Mouse (Mus musculus): ENCODE results near the gene Enpep.
A peak's percentile ranks its signal among the peaks of the same experiment; 100 is the strongest.

Enpep gene

DNA sequence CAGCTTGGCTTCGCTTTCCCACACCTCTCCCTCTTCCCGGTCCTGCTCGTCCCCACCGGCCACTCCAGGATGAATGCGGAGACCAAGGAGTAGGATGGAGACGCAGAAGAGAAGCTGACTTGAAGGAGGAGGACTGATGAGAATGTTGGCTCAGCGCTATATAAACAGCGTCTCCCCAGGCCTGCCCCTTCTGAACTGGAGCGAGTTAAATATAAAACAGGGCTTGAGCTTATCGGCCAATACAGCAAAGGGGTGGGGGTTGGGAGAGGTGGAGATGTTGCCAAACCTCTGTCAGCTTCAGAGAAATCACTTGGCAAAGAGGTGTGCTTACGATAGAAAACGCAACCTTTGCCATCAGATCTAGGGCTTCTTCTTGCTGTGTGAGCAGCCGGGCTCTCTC, at the start of gene Enpep:
Gene Enpep, minus strand, starts transcription at position 135 of the 400 bp plus-strand sequence.
- DNase-seq: peak; percentile 80 to 86

DNA sequence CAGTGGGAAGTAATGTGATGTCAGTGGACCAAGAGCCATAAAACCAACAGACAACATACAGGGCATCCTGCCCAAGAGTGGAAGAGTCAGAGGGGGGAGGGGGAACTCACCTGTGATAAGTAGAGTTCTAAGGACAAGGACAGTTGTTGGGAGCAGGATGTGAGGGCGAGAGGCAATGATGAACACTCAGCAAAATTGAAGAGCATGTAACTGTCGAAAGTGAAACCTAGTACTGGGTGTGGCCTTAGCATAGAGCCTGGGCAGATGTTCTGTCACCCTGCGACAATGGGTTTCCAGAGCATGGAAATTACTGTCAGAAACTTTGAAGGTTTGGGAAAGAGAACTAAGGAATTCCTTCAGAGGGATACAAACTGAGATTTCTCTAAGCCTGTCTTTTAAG, 46.6 kb upstream of the Enpep start:
- DNase-seq: no peak

DNA sequence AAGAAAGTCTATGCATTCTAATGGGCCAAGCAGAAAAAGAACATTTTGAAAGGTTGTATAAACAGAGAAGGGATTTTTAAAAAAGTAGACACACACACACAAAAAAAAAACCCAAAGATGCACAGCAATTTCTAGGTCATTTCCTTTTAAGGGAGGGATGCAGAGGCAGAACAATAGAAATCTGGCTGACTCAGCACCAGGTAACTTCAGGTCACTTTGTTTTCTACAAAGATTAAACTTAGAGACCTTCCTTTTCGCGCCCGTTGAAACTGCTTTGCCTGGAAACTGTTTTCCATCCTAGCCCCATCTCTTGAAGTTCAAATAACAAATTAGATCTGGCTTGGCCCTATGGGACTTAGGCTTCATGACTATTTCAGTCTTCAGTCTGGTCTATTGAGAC, 42.6 kb upstream of the Enpep start:
- no peak for DNase-seq

DNA sequence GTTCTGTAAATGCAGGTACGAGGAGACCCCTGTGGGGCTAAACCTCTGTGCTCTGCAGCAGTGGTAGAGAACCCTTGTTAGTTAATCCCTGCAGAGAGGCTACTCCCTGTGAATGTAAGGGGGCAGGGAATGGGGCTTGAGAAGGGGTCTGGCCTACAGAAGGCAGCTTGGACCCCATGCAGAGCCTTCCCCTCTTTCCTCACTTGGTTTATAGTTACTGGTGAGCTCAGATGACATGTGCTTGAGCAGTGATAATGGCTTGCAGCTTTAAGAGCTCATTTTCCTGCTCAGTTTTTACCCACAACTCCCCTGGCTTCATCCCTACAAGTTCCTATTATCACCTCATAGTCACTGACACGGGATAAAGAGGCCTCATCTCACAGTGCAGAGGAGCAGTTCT, 40.6 kb upstream of the Enpep start:
- DNase-seq: no peak

DNA sequence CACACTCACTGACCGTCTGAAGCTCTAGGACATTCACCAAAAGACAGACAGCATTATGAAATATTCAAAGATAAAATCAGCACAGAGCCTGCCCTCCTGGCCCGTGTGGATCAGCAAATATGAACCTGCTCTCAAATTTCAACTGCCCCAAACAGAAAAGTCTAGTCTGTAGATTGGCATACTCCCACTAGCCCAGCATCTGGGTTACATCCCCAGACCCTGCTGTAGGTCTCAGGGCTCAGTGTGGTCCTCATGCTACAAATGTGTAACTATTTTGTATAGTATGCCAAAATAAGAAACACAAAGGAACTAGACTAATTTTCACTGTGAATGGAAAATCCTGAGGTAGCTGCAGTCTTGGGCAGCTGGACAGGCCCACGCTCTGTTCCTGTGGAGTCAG, 37.0 kb upstream of the Enpep start:
- DNase-seq: no peak

DNA sequence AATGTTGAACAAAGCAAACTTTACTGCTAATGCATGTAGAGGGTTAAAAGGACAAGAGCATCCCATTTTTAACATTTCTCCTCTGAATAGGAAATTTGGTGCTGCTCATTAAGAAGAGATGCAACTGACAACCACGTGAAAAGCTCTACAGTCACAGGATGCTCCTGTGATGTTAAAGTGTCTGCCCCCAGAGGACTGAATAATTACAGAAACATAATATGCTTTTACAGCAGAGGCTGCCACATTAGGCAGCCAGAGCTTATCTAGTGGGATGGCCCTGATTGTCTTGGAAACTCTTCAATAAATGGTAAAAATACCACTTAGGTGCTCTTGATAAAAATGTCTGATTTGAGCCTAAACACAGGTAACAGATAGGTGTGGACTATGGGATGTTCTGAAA, 33.4 kb upstream of the Enpep start:
- DNase-seq: no peak

DNA sequence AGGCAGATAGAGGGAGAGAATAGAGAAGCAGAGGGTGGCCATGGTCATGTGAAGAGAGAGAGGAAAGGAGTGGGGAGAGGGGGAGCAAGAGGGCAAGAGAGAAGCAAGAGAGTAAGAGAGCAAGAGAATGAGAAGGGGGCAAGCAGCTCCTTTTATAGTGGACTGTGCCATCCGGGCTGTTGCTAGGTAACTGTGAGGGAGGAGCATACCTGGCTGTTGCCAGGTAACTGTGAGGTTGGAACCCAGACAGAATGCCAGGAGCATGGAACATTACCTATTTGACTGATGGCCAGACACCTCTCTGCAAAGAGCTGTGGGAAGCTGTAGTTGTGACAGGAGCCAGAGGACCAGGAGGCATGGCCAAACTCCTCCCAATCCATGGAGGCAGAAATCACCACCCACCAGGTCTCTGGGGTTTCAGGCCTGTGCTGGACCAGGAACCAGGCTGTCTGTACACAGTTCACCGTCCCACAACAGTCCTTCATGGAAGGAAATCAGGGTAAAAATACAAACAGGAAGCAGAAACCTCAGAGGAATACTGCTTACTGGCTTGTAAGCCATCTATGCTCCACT, 32.4 kb upstream of the Enpep start:
- DNase-seq: no peak

DNA sequence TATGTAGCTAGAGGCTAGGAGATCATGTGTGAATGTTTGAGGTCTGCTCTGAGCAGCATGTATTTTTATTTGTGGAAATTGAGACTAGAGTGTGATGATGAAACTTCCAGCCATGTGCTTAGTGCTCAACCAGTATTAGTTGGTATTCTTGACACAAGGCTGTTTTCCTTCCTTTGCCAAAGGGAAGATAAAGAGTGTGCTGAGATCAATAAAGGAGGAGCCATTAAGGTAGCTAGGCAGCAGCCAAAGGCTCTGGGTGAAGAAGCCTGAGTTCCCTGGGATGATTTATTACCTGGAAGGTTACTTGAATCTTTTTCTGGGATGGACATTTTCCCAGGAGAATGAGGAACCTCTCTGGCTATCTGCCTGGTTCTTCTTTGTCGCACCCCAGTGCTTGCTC, 30.9 kb upstream of the Enpep start:
- no peak for DNase-seq

DNA sequence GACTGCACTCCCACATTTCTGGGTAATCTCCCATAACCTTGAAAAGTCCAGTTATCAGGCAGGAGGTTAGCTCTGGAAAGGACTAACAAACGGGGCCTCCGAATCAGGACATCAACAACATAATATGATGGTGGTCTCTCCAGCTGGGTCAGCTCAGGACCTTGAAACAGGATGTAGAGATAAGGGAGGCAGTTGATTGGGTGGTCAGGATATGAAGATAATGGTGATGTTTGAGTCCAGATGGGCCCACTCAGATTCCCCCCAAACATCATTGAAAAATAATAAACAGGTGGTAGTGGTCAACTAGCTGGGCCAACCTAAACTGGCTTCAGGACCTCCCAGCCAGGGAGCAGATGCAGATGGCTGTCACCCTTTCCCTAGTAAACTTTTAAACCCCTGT, 25.6 kb upstream of the Enpep start:
- DNase-seq: peak; percentile 5 to 31

DNA sequence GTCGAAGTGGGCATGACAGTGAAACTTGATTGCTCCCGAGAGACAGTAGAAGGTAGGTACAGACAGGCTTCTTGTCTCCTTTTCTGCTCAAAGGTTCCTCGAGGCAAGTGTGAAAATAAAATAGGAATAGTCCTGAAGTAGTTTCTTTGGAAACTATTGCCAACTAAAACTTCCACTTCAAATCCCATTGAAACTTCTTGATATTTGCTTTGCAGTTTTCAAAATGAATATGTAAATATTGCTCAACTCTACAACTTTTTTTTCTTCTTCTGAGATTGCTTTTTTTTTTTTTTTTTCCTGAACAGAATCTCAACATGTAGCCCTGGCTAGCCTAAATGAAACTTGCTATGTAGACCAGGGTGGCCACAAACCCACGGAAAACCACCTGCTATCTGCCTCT, 21.4 kb upstream of the Enpep start:
- no peak for DNase-seq

DNA sequence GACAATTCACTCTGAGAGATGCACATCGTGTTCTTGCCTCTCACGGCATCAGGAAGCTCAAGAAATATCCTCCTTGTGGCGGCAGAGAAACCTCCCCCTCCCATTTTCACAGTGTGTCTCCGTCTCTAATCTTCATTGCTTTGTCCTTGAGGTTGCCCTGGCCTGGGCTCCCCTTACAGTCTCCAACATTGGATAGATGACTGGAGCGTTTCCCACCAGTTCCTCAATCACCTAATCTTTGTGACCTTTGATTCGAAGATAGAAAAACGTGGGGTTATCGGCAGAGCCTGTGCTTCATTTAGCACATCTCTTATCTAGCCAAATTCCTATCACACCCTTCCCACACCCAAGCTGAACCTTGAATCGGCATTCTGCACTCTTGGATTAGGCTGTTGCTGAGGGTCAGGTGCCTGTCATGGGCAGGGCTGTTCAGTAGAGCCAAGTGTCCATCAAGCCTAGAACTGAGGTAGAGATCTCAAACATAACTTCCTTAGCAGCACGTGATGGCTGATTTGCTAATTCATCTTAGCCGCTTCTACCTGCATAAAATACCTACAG, 18.9 kb upstream of the Enpep start:
- DNase-seq: no peak

DNA sequence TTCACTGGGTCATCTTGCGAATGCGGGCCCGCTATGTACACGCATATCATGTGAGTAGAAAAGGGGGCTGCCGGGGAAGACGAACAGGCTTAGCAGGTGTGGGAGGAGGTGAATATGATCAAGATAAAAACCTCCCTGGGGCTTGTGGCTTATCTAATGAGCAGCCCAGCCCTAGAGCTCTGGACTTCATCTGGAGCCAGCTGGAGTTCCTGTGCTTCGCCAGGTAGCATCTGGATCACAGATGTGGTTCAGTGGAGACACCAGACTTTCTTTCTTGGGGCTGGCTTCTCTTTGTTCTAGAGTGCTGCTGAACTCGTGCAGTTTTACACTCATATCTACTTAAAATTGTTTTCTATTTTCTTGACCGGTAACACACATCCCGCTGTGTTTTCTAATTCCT, 14.8 kb upstream of the Enpep start:
- no peak for DNase-seq

DNA sequence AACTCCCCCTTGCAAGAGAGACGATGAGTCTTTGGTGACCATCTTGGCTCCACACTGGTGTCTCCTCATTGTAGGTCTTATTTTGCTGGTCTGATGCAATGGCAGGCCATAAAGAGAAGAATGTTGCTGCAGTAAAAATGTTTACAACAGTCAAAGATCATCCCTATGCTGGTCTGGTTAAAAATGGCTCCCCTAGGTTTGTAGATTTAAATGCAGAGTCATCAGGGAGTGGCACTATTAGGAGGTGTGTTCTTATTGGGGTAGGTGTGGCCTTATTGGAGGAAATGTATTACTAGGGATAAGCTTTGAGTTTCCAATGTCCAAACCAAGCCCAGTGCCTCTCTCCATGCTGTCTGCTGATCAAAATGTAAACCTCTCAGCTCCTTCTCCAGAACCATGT, 10.2 kb upstream of the Enpep start:
- DNase-seq: no peak

DNA sequence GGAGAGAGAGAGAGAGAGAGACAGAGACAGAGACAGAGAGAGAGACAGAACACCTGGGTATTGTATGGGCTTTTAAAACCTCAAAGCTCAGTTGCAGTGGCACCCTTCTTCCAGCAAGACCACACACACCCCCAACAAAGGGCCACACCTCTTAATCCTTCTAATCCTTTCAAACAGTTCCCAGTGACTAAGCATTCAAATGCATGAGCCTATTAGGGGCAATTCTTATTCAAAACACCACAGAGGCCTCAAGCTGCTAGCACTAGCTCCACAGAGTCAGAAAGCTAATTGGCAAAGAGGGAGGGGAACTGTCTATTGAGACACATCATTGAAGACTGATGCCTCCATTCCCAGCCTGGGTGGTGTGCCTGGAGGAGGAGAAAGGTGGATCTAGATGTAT, 8.5 kb upstream of the Enpep start:
- DNase-seq: no peak

DNA sequence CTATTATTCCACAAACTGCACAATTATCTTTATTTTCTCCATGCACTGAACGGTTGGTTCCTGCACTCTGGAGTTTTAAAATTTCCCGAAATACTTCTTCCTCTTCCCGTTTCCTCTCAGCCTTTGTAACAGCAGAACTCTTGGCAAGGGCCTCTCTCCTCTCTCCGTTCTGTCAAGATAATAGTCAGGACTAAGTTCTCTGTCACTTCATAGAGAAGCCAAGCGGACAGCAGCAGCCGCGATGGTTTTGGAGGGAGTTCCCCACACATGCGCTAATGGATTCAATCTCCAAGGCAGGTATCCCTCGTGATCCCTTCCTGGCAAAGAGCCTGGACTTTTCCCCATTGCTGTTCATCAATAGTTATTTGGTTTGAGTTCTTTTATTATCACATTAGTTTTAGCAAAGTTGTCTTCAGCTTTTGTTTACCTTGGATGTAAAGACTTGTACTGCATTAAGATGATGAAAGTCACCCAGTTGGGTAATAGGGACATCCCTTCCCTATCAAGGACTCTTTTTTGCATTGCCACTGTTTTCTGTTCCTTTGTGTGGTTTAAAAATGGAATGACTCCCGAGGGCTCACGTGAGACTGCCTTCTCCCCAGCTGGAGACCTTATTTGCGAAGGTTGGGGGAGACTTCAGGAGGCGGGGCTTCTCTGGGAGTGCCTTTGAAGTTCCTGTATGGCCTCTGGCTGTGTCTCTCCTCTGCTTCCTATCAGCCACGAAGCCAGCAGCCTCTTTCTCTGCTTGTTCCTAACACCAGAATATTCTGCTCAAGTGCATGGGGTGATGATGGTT, 6.0 kb upstream of the Enpep start:
- peak; percentile 32 to 41 for DNase-seq

DNA sequence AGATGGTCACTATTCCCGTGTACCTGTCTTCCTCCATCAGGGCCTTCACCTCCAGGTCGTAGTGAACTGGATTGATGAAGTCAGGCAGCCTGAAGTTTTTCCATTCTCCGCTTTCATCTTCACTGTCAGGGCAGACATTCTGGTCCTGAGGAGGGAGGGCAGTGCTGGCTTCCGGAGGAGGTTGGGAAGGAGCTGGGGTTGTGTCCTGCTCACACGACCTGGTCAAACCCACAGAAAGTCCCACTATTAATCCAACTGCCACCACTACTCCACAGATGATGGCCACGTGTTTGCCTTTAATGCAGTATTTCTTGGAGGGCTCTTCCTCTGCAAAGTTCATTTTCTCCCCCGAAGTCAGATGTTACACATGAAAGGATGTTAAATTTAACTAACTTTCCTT, 378 bp downstream of the Enpep start:
- DNase-seq: peak; percentile 28 to 48

DNA sequence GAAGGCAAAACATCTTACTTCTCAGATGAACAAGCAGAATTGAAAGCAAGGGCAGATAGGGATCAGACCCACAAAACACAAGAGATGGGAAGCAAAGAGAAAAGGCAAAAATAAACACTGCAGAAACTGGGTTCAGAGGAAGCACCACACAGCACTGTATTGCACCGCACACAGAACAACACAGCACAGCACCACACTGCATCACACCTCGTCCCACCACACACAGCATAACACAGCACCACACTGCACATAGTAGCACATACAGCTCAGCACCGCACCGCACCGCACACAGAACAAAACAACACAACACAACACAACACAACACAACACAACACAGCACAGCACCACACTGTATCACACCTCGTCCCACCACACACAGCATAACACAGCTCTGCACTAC, 1.1 kb downstream of the Enpep start:
- no peak for DNase-seq

DNA sequence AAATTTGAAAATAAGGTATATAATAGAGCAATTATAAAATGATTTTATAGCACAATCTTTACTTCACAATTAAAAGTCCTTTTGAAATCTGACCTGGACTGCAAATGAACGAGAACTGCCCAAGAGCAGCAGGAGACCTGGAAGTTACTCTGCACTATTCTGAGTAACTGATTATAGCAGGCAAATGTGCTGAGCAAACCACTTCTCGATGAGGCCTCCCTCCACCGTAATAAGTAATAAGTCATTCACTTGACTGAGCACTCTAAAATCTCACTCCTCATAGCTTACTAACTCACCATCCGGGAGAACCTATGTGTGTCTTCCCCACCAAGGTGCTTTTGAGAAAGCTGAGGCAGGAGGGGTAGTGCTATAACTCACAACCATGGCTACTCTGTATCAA, 4.5 kb downstream of the Enpep start:
- no peak for DNase-seq

DNA sequence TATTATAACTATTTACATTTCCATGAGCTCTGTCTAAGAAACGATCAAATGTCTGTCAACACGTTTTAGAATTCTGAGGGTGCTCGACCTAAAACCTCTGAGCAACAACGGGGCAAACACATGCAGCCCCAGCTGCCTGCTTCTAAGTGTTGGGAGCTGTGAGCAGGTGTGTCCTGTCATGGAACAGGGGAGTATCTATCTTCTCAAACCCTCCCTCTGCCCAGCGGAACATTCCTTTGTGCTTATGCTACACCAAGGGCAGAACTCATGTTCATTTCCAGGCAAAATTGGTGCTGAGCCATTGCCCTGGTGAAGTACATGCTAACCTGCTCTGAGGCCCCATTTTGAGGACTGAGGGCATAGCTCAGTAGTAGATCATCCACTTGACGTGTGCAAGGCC, 10.9 kb downstream of the Enpep start:
- DNase-seq: peak; percentile 43 to 65

DNA sequence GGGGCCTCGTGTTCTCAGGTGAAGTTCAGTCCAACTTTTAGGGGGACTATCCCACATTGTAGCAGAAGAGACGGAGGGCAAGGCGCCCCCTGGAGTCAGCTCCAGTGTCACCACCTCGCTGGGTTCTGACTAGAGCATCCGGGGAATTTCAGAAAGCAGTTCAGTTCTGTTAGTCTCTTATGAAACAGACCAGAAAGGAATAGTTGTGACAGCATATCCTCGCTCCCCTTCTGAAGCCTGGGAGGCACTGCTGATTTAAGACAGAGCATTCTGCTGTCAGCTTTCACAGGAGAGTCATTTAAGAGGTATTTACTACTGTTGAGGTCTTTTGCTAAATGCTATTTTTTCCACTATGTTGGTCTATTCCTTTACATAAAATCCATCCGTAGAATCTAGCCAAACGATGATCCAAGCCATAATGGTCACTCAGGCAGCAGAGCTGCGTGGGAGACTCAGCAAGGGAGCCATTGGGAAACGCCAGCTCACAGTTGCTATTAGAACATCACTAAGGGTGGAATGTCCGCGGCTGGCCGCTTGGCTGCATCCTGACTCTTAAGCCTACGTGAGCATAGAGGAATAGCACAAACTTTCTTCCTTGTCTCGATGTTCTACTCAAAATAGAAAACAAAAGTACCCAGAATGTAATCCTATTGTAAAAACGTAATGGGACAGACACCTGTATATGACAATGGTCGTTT, 15.3 kb downstream of the Enpep start:
- peak; percentile 29 to 59 for DNase-seq

DNA sequence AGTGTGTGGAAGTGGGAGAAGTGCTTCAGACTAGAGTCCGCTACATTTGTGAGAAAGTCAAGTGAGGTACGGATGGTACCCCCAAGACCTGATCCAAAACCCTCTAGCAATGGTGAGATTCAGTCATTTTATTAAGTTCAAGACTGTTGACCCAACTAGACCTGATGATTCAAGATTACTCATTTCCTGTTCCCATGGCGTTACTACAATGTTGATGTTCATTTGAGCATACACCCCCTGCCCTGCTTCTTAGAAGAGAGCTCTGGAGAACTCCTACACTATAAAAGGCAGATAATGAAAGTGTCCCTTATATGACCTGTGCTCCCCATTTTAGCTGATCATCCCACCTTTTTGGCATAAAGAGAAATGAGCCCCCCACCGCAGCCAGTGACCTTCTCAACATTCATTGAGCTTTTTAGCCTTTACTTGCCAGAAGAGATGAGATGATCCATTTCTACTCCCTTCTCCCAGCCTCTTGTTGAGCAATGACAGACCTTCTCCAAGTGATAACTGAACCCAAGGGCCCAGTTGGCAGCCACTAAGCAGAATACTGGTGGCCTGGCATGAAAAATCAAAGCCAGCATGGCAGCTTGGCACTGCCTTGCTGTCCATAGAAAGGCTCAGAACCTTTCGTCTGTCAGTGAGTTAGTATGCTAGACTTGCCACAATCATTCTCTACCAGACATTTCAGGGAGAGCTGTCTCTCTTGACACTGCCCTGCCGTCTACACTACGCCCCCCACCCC, 18.7 kb downstream of the Enpep start:
- no peak for DNase-seq

DNA sequence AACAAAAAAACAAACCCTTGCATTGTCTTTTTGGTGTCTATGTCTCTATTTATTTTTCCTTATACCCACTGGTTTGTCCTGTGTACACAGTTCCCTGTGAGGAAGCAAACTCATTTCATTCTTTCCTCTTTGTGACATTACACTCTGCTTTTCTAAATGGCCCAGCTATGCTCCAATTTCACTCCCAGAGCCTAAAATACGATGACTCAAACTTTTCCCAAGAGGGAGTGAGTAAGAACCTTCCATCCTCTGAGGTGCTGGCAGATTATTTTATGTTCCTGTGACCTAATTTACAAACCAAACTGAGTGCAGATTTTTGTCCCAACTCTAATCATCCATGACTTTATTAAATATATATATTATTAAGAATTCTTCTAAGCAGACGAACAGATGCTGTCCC, 19.3 kb downstream of the Enpep start:
- no peak for DNase-seq

DNA sequence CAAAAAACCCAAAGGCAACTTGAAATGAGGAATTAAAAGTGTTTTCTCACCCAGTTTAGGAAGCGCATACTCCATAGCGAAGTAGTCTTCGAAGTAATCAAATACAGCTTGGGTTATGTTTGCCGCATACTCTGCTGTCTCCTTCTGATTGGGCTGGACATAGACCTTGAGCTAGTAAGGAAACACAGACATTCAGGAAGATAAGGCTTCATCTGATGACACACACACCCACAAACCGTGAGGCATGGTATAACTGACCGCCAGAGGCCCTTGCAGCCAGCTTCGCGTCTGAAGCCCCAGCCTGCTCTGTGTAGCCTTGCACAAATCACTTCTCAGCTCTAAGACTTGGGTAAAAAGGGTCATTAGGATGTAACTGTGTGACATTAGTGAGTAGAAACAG, 20.0 kb downstream of the Enpep start:
- DNase-seq: no peak

All from kidney, postnatal 4 days (tissue).